Mouse (Mus musculus) C2C12 (cell line): Measurements from ENCODE around the gene Gbp7.

Source experiments
- CEBPB ChIP-seq: IDR thresholded peaks from one replicate; pipeline ENCODE4 v1.6.1; 2011; ENCODE audit warnings: low read depth, mild to moderate bottlenecking, control low read depth, moderate library complexity
- CTCF ChIP-seq: IDR thresholded peaks from one replicate; pipeline ENCODE4 v1.5.1; 2011; ENCODE audit not compliant: control insufficient read depth, insufficient read depth, insufficient read length
- FOSL1 ChIP-seq: IDR thresholded peaks from one replicate; pipeline ENCODE4 v1.8.0; 2011; ENCODE audit warnings: mild to moderate bottlenecking, low read length; ENCODE audit not compliant: poor library complexity, insufficient read depth, severe bottlenecking
- MAX ChIP-seq: IDR thresholded peaks from one replicate; pipeline ENCODE4 v1.6.1; 2011; ENCODE audit warnings: mild to moderate bottlenecking, control low read depth
- MYOD1 ChIP-seq: IDR thresholded peaks from one replicate; pipeline ENCODE4 v1.6.1; 2011; ENCODE audit warnings: low read depth; ENCODE audit not compliant: control insufficient read depth, insufficient read length
- MYOG ChIP-seq: IDR thresholded peaks from one replicate; pipeline ENCODE4 v1.6.1; 2011; ENCODE audit not compliant: control insufficient read depth, insufficient read length; ENCODE audit errors: extremely low read depth
- USF1 ChIP-seq: IDR thresholded peaks from one replicate; pipeline ENCODE4 v1.6.1; 2011; ENCODE audit warnings: low read depth, mild to moderate bottlenecking, control low read depth, moderate library complexity

- TF ChIP-seq CTCF = no peak
- no peak for TF ChIP-seq CEBPB
- TF ChIP-seq MAX = no peak
- no peak for TF ChIP-seq MYOG
- TF ChIP-seq USF1 = no peak
- TF ChIP-seq MYOD1 = no peak
- no peak for TF ChIP-seq FOSL1
Measured at GRCm38 (mm10) chr3:142594547-142594946, 64.4 kb downstream of the Gbp7 start, which contains the start of gene Gbp2b.
